9 mouse cellular contexts compared by ENCODE assay signal in genomic region chr7:63985696-63986406, GRCm38 (mm10). TPM values are rescaled to one million over a fixed set of nuclear protein-coding genes. Genes with fewer than 3 reads are reported as not detected.
DNase-seq lines count a peak whose midpoint lies in the region; ATAC-seq lines count a peak whose summit lies in the region.
"Had no signal": no experiment of that assay in that cellular context is flagged by ENCODE, and none has a peak within 500 bp of the region (broad histone marks: within the 10 kb centered on the region; RNA-seq: fewer than 3 reads in every experiment).

No protein-coding gene starts in this region.

- H3K36me3 ChIP-seq in hindbrain, embryonic 10.5 days: no peaks in the 10 kb centered on the region
- no peaks in the 10 kb centered on the region for H3K36me3 ChIP-seq in midbrain, embryonic 15.5 days (replicated peaks)
- H3K36me3 ChIP-seq: heart, embryonic 10.5 days had no signal

- no peak overlapping the region for H3K4me2 ChIP-seq in midbrain, embryonic 15.5 days
- H3K4me2 ChIP-seq: lung, embryonic 14.5 days had no signal

- no peaks in the 10 kb centered on the region for H3K9me3 ChIP-seq in hindbrain, embryonic 10.5 days
- no peaks in the 10 kb centered on the region for H3K9me3 ChIP-seq in midbrain, embryonic 15.5 days
- H3K9me3 ChIP-seq: heart, embryonic 10.5 days had no signal

- ATAC-seq in midbrain, embryonic 15.5 days (replicated peaks): peak; percentile 56

- peak; percentile 41 to 57 for DNase-seq in spleen, postnatal 36 days (ENCODE audit: low spot score in 2 of 2)
- no peak for DNase-seq in spleen, postnatal 10 days (ENCODE audit: low spot score in 2 of 2)
- DNase-seq in hindbrain, embryonic 10.5 days (ENCODE audit: low spot score): no peak
- no peak for DNase-seq in layer of hippocampus, adult 9-10 months (ENCODE audit: low spot score)
- no peak for DNase-seq in adrenal gland, postnatal 36 days
- no peak for DNase-seq in adrenal gland, postnatal 14 days
- DNase-seq: lung, embryonic 14.5 days had no signal

- 80% methylated on average over 9 of the region's 9 CpGs for WGBS in hindbrain, embryonic 10.5 days
- WGBS in midbrain, embryonic 15.5 days: 72% methylated on average over 9 of the region's 9 CpGs

- no peaks in the 10 kb centered on the region for H3K27me3 ChIP-seq in hindbrain, embryonic 10.5 days (ENCODE audit: insufficient read depth, poor library complexity, severe bottlenecking)
- H3K27me3 ChIP-seq in midbrain, embryonic 15.5 days (replicated peaks): no peaks in the 10 kb centered on the region

- H3K9ac ChIP-seq in midbrain, embryonic 15.5 days: 0 out of 2 replicates have a peak overlapping the region, but pooled peaks have one; percentile 24
- H3K9ac ChIP-seq: lung, embryonic 14.5 days had no signal

- peak overlapping the region; percentile 88 for H3K27ac ChIP-seq in hindbrain, embryonic 10.5 days
- H3K27ac ChIP-seq in midbrain, embryonic 15.5 days: peak overlapping the region; percentile 73

- H3K4me3 ChIP-seq in hindbrain, embryonic 10.5 days: no peak overlapping the region
- H3K4me3 ChIP-seq in midbrain, embryonic 15.5 days: no peak overlapping the region
- H3K4me3 ChIP-seq: heart, embryonic 10.5 days had no signal

- H3K4me1 ChIP-seq in hindbrain, embryonic 10.5 days (replicated peaks): peaks cover 28% of the 10 kb centered on the region
- H3K4me1 ChIP-seq in midbrain, embryonic 15.5 days: peaks cover 14% of the 10 kb centered on the region

RNA-seq across cellular contexts. Expression of gene Klf13, which starts 47.1 kb away (rescaled TPM):
- 31.7 and 33.4 TPM in 2 replicates for polyA plus RNA-seq in hindbrain, embryonic 10.5 days (2016; fragmentation: Nextera tagmentation; extraction: Ambion mirVana)
- polyA plus RNA-seq in midbrain, embryonic 15.5 days (2015; fragmentation: Nextera tagmentation; extraction: Ambion mirVana): 21.7 and 23.4 TPM in 2 replicates
- 10 to 100 TPM; 73.9 to 77.8 TPM for total RNA-seq in adrenal gland, postnatal 36 days (2021)
- 85.8 and 102 TPM in 2 replicates for total RNA-seq in adrenal gland, postnatal 14 days (2021)

Comparison
In these comparisons a context has a peak if more than half of its experiments do, and no peak if none do; other contexts are left out.
1. DNase-seq: peak in spleen, postnatal 36 days (2 of 2); none in spleen, postnatal 10 days (0 of 2), hindbrain, embryonic 10.5 days (single experiment), layer of hippocampus, adult 9-10 months (single experiment), adrenal gland, postnatal 36 days (0 of 2) and adrenal gland, postnatal 14 days (single experiment).